Mouse (Mus musculus): ENCODE results near the gene Padi2. TPM values are rescaled to one million over a fixed set of nuclear protein-coding genes. Genes with fewer than 3 reads are reported as not detected.

The Padi2 gene
- polyA plus RNA-seq, 1 experiment from 2014 or later = 4.6 TPM

GRCm38 (mm10) chr4:140881771-140882170 is 24.4 kb upstream of the Padi2 start:
- POLR2A ChIA-PET = no interaction called here
- CTCF ChIA-PET = no interaction called here
- H3K27me3 ChIP-seq = no peaks in the 10 kb centered on the region
- DNase-seq (ENCODE audit: low read depth, low spot score) (no peak), ATAC-seq (no peak)
- TF ChIP-seq CTCF (IDR thresholded peaks at IDR 0.05) = no peak
- in situ Hi-C loops (cut with MboI; ENCODE audit: low pct_unique_long_range_greater_than_20kb) = loop anchor here (10.0 kb wide), 1 partner anchor 87 kb away; no protein-coding TSS in a partner anchor

- TF ChIP-seq CTCF (IDR thresholded peaks at IDR 0.05) = no peak
- ChIA-PET CTCF (interaction anchor here (0.9 kb wide), 1 partner anchor 92 kb away, joined by 3 read pairs; no protein-coding TSS in a partner anchor), POLR2A (no interaction called here)
- DNase-seq (ENCODE audit: low read depth, low spot score) = no peak
- no peak for ATAC-seq
- in situ Hi-C loops (cut with MboI; ENCODE audit: low pct_unique_long_range_greater_than_20kb) = loop anchor here (10.0 kb wide), 1 partner anchor 88 kb away; no protein-coding TSS in a partner anchor
- no peaks in the 10 kb centered on the region for H3K27me3 ChIP-seq
Observed at GRCm38 (mm10) chr4:140882365-140882764, 23.8 kb upstream of the Padi2 start.

- no peak for ATAC-seq
- no peak for TF ChIP-seq CTCF (IDR thresholded peaks at IDR 0.05)
- DNase-seq (ENCODE audit: low read depth, low spot score) = no peak
- in situ Hi-C loops (cut with MboI; ENCODE audit: low pct_unique_long_range_greater_than_20kb) = loop anchor here (10.0 kb wide), 1 partner anchor 88 kb away; no protein-coding TSS in a partner anchor
- CTCF ChIA-PET = interaction anchor here (0.9 to 1.2 kb wide), 2 partner anchors 61 to 93 kb away, joined by 3 read pairs; no protein-coding TSS in a partner anchor
- H3K27me3 ChIP-seq = no peaks in the 10 kb centered on the region
- POLR2A ChIA-PET = no interaction called here
Observed at GRCm38 (mm10) chr4:140882981-140883380, 23.2 kb upstream of the Padi2 start.

GRCm38 (mm10) chr4:140883852-140884251 is 22.3 kb upstream of the Padi2 start:
- no peak for TF ChIP-seq CTCF (IDR thresholded peaks at IDR 0.05)
- DNase-seq (ENCODE audit: low read depth, low spot score) (no peak), ATAC-seq (no peak)
- ChIA-PET CTCF (interaction anchor here (1.2 kb wide), 1 partner anchor 62 kb away, joined by 3 read pairs; no protein-coding TSS in a partner anchor), POLR2A (no interaction called here)
- no peaks in the 10 kb centered on the region for H3K27me3 ChIP-seq
- in situ Hi-C loops (cut with MboI; ENCODE audit: low pct_unique_long_range_greater_than_20kb) = loop anchor here (10.0 kb wide), 1 partner anchor 89 kb away; no protein-coding TSS in a partner anchor

GRCm38 (mm10) chr4:140891525-140892162 is 14.5 kb upstream of the Padi2 start:
- ATAC-seq (no peak), DNase-seq (ENCODE audit: low read depth, low spot score) (no peak)
- POLR2A ChIA-PET = no interaction called here
- in situ Hi-C loops (cut with MboI; ENCODE audit: low pct_unique_long_range_greater_than_20kb) = no loop called here
- no peaks in the 10 kb centered on the region for H3K27me3 ChIP-seq
- TF ChIP-seq CTCF (IDR thresholded peaks at IDR 0.05) = no peak
- CTCF ChIA-PET = no interaction called here

GRCm38 (mm10) chr4:140892163-140892530 is 14.0 kb upstream of the Padi2 start:
- POLR2A ChIA-PET = no interaction called here
- CTCF ChIA-PET = no interaction called here
- ATAC-seq = no peak
- H3K27me3 ChIP-seq = no peaks in the 10 kb centered on the region
- DNase-seq (ENCODE audit: low read depth, low spot score) = no peak
- in situ Hi-C loops (cut with MboI; ENCODE audit: low pct_unique_long_range_greater_than_20kb) = no loop called here
- no peak for TF ChIP-seq CTCF (IDR thresholded peaks at IDR 0.05)

GRCm38 (mm10) chr4:140904776-140905425 is 1.2 kb upstream of the Padi2 start:
- TF ChIP-seq CTCF (IDR thresholded peaks at IDR 0.05) = no peak
- DNase-seq (ENCODE audit: low read depth, low spot score) = no peak
- CTCF ChIA-PET = interaction anchor here (1.0 kb wide), 1 partner anchor 117 kb away, joined by 3 read pairs; no protein-coding TSS in a partner anchor
- in situ Hi-C loops (cut with MboI; ENCODE audit: low pct_unique_long_range_greater_than_20kb) = loop anchor here (5.0 kb wide), 2 partner anchors 42 to 118 kb away; no protein-coding TSS in a partner anchor
- ATAC-seq = no peak
- no peaks in the 10 kb centered on the region for H3K27me3 ChIP-seq
- POLR2A ChIA-PET = no interaction called here

- no peak for TF ChIP-seq CTCF (IDR thresholded peaks at IDR 0.05)
- ChIA-PET POLR2A (no interaction called here), CTCF (no interaction called here)
- H3K27me3 ChIP-seq = no peaks in the 10 kb centered on the region
- ATAC-seq = no peak
- in situ Hi-C loops (cut with MboI; ENCODE audit: low pct_unique_long_range_greater_than_20kb) = loop anchor here (5.0 kb wide), 2 partner anchors 42 to 118 kb away; no protein-coding TSS in a partner anchor
- no peak for DNase-seq (ENCODE audit: low read depth, low spot score)
Observed at GRCm38 (mm10) chr4:140905426-140905871, 695 bp upstream of the Padi2 start.

GRCm38 (mm10) chr4:140906827-140907280 is 710 bp downstream of the Padi2 start:
- POLR2A ChIA-PET = no interaction called here
- in situ Hi-C loops (cut with MboI; ENCODE audit: low pct_unique_long_range_greater_than_20kb) = loop anchor here (5.0 kb wide), 2 partner anchors 40 to 120 kb away; no protein-coding TSS in a partner anchor
- H3K27me3 ChIP-seq = no peaks in the 10 kb centered on the region
- no peak for TF ChIP-seq CTCF (IDR thresholded peaks at IDR 0.05)
- CTCF ChIA-PET = no interaction called here
- DNase-seq (ENCODE audit: low read depth, low spot score) = no peak
- ATAC-seq = no peak

- no peaks in the 10 kb centered on the region for H3K27me3 ChIP-seq
- ChIA-PET POLR2A (no interaction called here), CTCF (no interaction called here)
- in situ Hi-C loops (cut with MboI; ENCODE audit: low pct_unique_long_range_greater_than_20kb) = loop anchor here (5.0 kb wide), 2 partner anchors 40 to 120 kb away; no protein-coding TSS in a partner anchor
- DNase-seq (ENCODE audit: low read depth, low spot score) = no peak
- no peak for TF ChIP-seq CTCF (IDR thresholded peaks at IDR 0.05)
- no peak for ATAC-seq
Observed at GRCm38 (mm10) chr4:140907306-140908024, 1.3 kb downstream of the Padi2 start.
